Mouse (Mus musculus) MEL (cell line): ENCODE measurements around the gene Fktn. TPM values are rescaled to one million over a fixed set of nuclear protein-coding genes. Genes with fewer than 3 reads are reported as not detected.

Source experiments
- DNase-seq: peaks from one replicate; pipeline ENCODE4 v3.0.0; 2011; ENCODE audit warnings: low read depth, low spot score
- H3K27ac ChIP-seq: 2 replicates; pipeline ENCODE4 v1.5.1; 2012; ENCODE audit warnings: low read depth, mild to moderate bottlenecking, control low read depth, low read length, moderate library complexity; ENCODE audit not compliant: control insufficient read depth
- H3K27me3 ChIP-seq, 2 experiments: fragments of 150-350 bp in 1 of 2; sonication (generic) in 1 of 2; 2 replicates each; pipeline ENCODE4 v1.6.1; 2012; ENCODE audit warnings: low read length in 2 of 2, mild to moderate bottlenecking in 2 of 2, improper control_type of control experiment in 1 of 2, moderate library complexity in 1 of 2; ENCODE audit not compliant: insufficient read depth in 2 of 2, control insufficient read depth in 1 of 2
- H3K36me3 ChIP-seq, 2 experiments: 2 replicates each; pipeline ENCODE4 v1.6.1; 2012 to 2014; ENCODE audit warnings: low read length in 2 of 2, improper control_type of control experiment in 1 of 2, inconsistent platforms in 1 of 2, mild to moderate bottlenecking in 1 of 2; ENCODE audit not compliant: insufficient read depth in 2 of 2, control insufficient read depth in 1 of 2
- H3K4me1 ChIP-seq, 2 experiments: fragments of 150-350 bp in 1 of 2; sonication (generic) in 1 of 2; 2 replicates each; pipeline ENCODE4 v1.6.1; 2012; ENCODE audit warnings: low read length in 2 of 2, improper control_type of control experiment in 1 of 2, mild to moderate bottlenecking in 1 of 2; ENCODE audit not compliant: insufficient read depth in 2 of 2, control insufficient read depth in 1 of 2
- H3K4me3 ChIP-seq, 2 experiments: fragments of 150-350 bp in 1 of 2; sonication (generic) in 1 of 2; 2 replicates each; pipeline ENCODE4 v1.5.1; 2012; ENCODE audit warnings: low read depth in 2 of 2, low read length in 2 of 2, mild to moderate bottlenecking in 2 of 2, moderate library complexity in 2 of 2, control low read depth in 1 of 2, improper control_type of control experiment in 1 of 2; ENCODE audit not compliant: control insufficient read depth in 1 of 2, insufficient read depth in 1 of 2
- H3K79me2 ChIP-seq: 2 replicates; pipeline ENCODE4 v1.6.1; 2012; ENCODE audit warnings: mild to moderate bottlenecking, low read length, moderate library complexity; ENCODE audit not compliant: control insufficient read depth, poor library complexity, insufficient read depth
- H3K9ac ChIP-seq: 2 replicates; pipeline ENCODE4 v1.6.1; 2012; ENCODE audit warnings: low read depth, mild to moderate bottlenecking, control low read depth, low read length, moderate library complexity; ENCODE audit not compliant: control insufficient read depth, poor library complexity, severe bottlenecking
- H3K9me3 ChIP-seq: fragments of 150-350 bp; sonication (generic); replicated peaks from 2 replicates; pipeline ENCODE4 v1.6.1; 2012; ENCODE audit warnings: mild to moderate bottlenecking, low read length, improper control_type of control experiment, moderate library complexity; ENCODE audit not compliant: insufficient read depth
- BHLHE40 ChIP-seq: IDR thresholded peaks from 2 replicates; pipeline ENCODE4 v1.6.1; 2012; ENCODE audit warnings: low read depth, mild to moderate bottlenecking, inconsistent platforms, low read length, improper control_type of control experiment, borderline replicate concordance
- CHD2 ChIP-seq: IDR thresholded peaks from 2 replicates; pipeline ENCODE4 v1.6.1; 2011; ENCODE audit warnings: low read length, improper control_type of control experiment
- CTCF ChIP-seq, 3 experiments: IDR thresholded peaks in 2 of 3; conservative IDR thresholded peaks in 1 of 3; 2 replicates each; pipeline ENCODE4 v1.5.1; 2011 to 2012; ENCODE audit warnings: low read length in 3 of 3, low read depth in 2 of 3, mild to moderate bottlenecking in 2 of 3, improper control_type of control experiment in 1 of 3, inconsistent platforms in 1 of 3, mixed read lengths in 1 of 3, moderate library complexity in 1 of 3; ENCODE audit not compliant: control insufficient read depth in 1 of 3, insufficient read depth in 1 of 3, poor library complexity in 1 of 3, severe bottlenecking in 1 of 3
- EP300 ChIP-seq, 2 experiments: IDR thresholded peaks; 2 replicates each; pipeline ENCODE4 v1.6.1; 2011; ENCODE audit warnings: improper control_type of control experiment in 2 of 2, low read length in 2 of 2, low read depth in 1 of 2, mild to moderate bottlenecking in 1 of 2
- ETS1 ChIP-seq: IDR thresholded peaks from 2 replicates; pipeline ENCODE4 v1.6.1; 2012; ENCODE audit warnings: low read depth, mild to moderate bottlenecking, inconsistent platforms, low read length, improper control_type of control experiment, moderate library complexity
- GATA1 ChIP-seq: IDR thresholded peaks from 2 replicates; pipeline ENCODE4 v1.6.1; 2011; ENCODE audit warnings: low read depth, low read length, improper control_type of control experiment
- HCFC1 ChIP-seq: IDR thresholded peaks from 2 replicates; pipeline ENCODE4 v1.6.1; 2012; ENCODE audit warnings: low read depth, mild to moderate bottlenecking, inconsistent platforms, low read length, improper control_type of control experiment, moderate library complexity
- MAX ChIP-seq: IDR thresholded peaks from 2 replicates; pipeline ENCODE4 v1.6.1; 2011; ENCODE audit warnings: low read length, improper control_type of control experiment
- MAZ ChIP-seq: IDR thresholded peaks from 2 replicates; pipeline ENCODE4 v1.6.1; 2012; ENCODE audit warnings: low read depth, mild to moderate bottlenecking, inconsistent platforms, low read length, improper control_type of control experiment
- MXI1 ChIP-seq: IDR thresholded peaks from 2 replicates; pipeline ENCODE4 v1.6.1; 2011; ENCODE audit warnings: mild to moderate bottlenecking, low read depth, low read length, improper control_type of control experiment
- NELFE ChIP-seq: IDR thresholded peaks from 2 replicates; pipeline ENCODE4 v1.6.1; 2011; ENCODE audit warnings: low read depth, low read length, improper control_type of control experiment
- POLR2A ChIP-seq, 2 experiments: IDR thresholded peaks; 2 replicates each; pipeline ENCODE4 v1.6.1; 2011 to 2012; ENCODE audit warnings: low read length in 2 of 2, mild to moderate bottlenecking in 2 of 2, control low read depth in 1 of 2, improper control_type of control experiment in 1 of 2, low read depth in 1 of 2, moderate library complexity in 1 of 2; ENCODE audit not compliant: control insufficient read depth in 1 of 2, insufficient read depth in 1 of 2, poor library complexity in 1 of 2
- POLR2AphosphoS5 ChIP-seq: IDR thresholded peaks from 2 replicates; pipeline ENCODE4 v1.6.1; 2012; ENCODE audit warnings: low read depth, borderline replicate concordance, mild to moderate bottlenecking, inconsistent platforms, low read length, moderate library complexity, mixed read lengths
- SMC3 ChIP-seq: IDR thresholded peaks from 2 replicates; pipeline ENCODE4 v1.6.1; 2011; ENCODE audit warnings: low read depth, low read length, improper control_type of control experiment
- TBP ChIP-seq: IDR thresholded peaks from 2 replicates; pipeline ENCODE4 v1.8.0; 2011; ENCODE audit warnings: low read depth, low read length, improper control_type of control experiment
- TCF12 ChIP-seq: IDR thresholded peaks from 2 replicates; pipeline ENCODE4 v1.6.1; 2014; ENCODE audit warnings: low read depth, mild to moderate bottlenecking, inconsistent platforms, low read length, improper control_type of control experiment, moderate library complexity
- USF2 ChIP-seq, 2 experiments: IDR thresholded peaks; 2 replicates each; pipeline ENCODE4 v1.6.1; 2011 to 2012; ENCODE audit warnings: improper control_type of control experiment in 2 of 2, low read length in 2 of 2, borderline replicate concordance in 1 of 2, inconsistent platforms in 1 of 2, low read depth in 1 of 2, mild to moderate bottlenecking in 1 of 2; ENCODE audit not compliant: insufficient read depth in 1 of 2
- polyA plus RNA-seq, 2 experiments: library from polyadenylated mRNA; stranded (reverse) in 1 of 2; unstranded in 1 of 2; fragments of >175 nt in 1 of 2; fragments of >200 nt in 1 of 2; gene quantifications; 2 replicates each; pipeline versions ENCODE4 v1.2.1 to v1.2.4; 2012; ENCODE audit warnings: low replicate concordance in 2 of 2, low read depth in 1 of 2; ENCODE audit not compliant: insufficient read length in 2 of 2, insufficient read depth in 1 of 2, missing spikeins in 1 of 2
- total RNA-seq: library from RNA; depleted of rRNA; stranded (reverse); fragments of 300-350 nt; gene quantifications from 2 replicates; pipeline ENCODE4 v1.2.3, GENCODE M21; 2012; rRNA removed

Gene Fktn
- total RNA-seq (5.0 and 5.5 TPM in 2 replicates), polyA plus RNA-seq (1 to 10 TPM in 1 of 2 experiments, not detected in 1; 7.0 TPM)

DNA sequence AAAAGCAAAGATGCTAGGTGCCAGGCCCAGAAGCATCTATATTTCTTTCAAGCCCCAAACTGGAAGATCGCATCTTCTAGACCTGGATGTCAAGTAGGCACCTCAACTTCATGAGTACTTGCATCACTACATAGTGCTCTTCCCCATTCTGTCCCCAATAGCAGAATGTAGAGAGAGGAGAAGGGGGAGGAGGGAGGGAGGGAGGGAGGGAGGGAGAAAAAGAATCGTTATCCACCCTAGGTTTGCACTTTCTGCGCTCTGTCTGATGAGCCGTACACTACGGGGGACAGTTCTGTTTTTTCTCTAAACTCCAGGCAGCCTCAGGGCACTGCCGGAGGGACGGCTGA lies at the start of gene Fktn:
TSS of gene Fktn (plus strand) at position 295 of the 347 bp plus-strand sequence.
- peak within 1 kb of the TSS; percentile 74 for H3K9ac ChIP-seq
- peaks cover 0 to 3% of the 10 kb centered on the region in 2 experiments; a peak in 3 of 4 replicates for H3K4me1 ChIP-seq

DNA sequence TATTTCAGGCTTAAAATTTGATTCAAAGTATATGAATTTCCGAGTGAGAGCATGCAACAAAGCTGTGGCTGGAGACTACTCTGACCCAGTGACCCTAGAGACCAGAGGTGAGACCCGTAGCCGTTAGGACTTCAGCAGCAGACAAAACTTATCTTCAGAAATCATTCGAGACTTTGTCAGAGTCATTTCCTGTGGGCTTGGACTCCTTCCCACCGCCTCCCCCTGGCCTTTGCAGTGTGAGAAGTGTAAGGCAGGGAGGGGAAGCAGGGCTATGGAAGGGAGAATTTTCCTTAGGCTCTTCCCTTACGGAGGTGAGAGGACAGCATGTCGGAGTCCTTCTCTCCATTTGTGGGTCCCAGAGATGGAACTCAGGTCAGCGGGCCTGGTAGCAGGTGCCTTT lies 31.7 kb upstream of the Fktn start:
- Histone ChIP-seq H3K36me3 (peaks cover 0 to 4% of the 10 kb centered on the region in 2 experiments; a peak in 1 of 4 replicates), H3K27me3 (no peaks in the 10 kb centered on the region; a peak in 1 of 4 replicates), H3K27ac (no peak overlapping the region), H3K79me2 (no peaks in the 10 kb centered on the region), H3K9ac (no peak overlapping the region), H3K4me1 (peaks cover 0 to 4% of the 10 kb centered on the region in 2 experiments; a peak in 2 of 4 replicates), H3K4me3 (no peak overlapping the region), H3K9me3 (no peaks in the 10 kb centered on the region)
- TF ChIP-seq EP300 (IDR thresholded peaks at IDR 0.05; ENCODE audit: low read depth in 1 of 2, low read length in 2 of 2), result peak; percentile 41 to 45
- 0 out of 2 replicates have a peak, but pooled peaks have one; percentile 8 for TF ChIP-seq TCF12
- TF ChIP-seq TBP, result no peak
- no peak for TF ChIP-seq BHLHE40
- TF ChIP-seq ETS1, result no peak
- TF ChIP-seq MXI1, result no peak
- DNase-seq, result peak; percentile 12

More for the DNA sequence above, at the start of gene Fktn:
- H3K9me3 ChIP-seq, result no peaks in the 10 kb centered on the region
- peaks cover 1% of the 10 kb centered on the region; the same call in 1 of the 2 replicates for H3K79me2 ChIP-seq
- DNase-seq, result no peak
- H3K4me3 ChIP-seq, result peak within 1 kb of the TSS; percentile 75 to 78
- no peaks in the 10 kb centered on the region for H3K27me3 ChIP-seq
- peak within 1 kb of the TSS; percentile 87 for H3K27ac ChIP-seq
- no peak for TF ChIP-seq POLR2A (IDR thresholded peaks at IDR 0.05; ENCODE audit: control insufficient read depth in 1 of 2, insufficient read depth in 1 of 2, low read depth in 1 of 2, low read length in 2 of 2, poor library complexity in 1 of 2)
- no peak for TF ChIP-seq MAX
- no peak for TF ChIP-seq NELFE
- TF ChIP-seq CHD2, result no peak
- no peak for TF ChIP-seq CTCF (IDR thresholded peaks at IDR 0.05 in 2 of 3, conservative IDR thresholded peaks at IDR 0.05 in 1 of 3; ENCODE audit: control insufficient read depth in 1 of 3, insufficient read depth in 1 of 3, low read depth in 2 of 3, low read length in 3 of 3, poor library complexity in 1 of 3, severe bottlenecking in 1 of 3)
- no peak for TF ChIP-seq GATA1
- no peak for TF ChIP-seq SMC3
- TF ChIP-seq USF2 (IDR thresholded peaks at IDR 0.05; ENCODE audit: borderline replicate concordance in 1 of 2, insufficient read depth in 1 of 2, low read depth in 1 of 2, low read length in 2 of 2), result no peak
- TF ChIP-seq POLR2AphosphoS5, result no peak
- TF ChIP-seq MAZ, result no peak
- TF ChIP-seq EP300 (IDR thresholded peaks at IDR 0.05; ENCODE audit: low read depth in 1 of 2, low read length in 2 of 2), result no peak
- no peak for TF ChIP-seq HCFC1
- peaks cover 0 to 10% of the 10 kb centered on the region in 2 experiments; a peak in 2 of 4 replicates for H3K36me3 ChIP-seq
